Mouse (Mus musculus) hindbrain, embryonic 12.5 days (tissue): ENCODE measurements around the gene Gpr3. TPM values are rescaled to one million over a fixed set of nuclear protein-coding genes. Genes with fewer than 3 reads are reported as not detected.

Source experiments
- ATAC-seq: fragments of 200-750 bp; cut with Nextera tagmentation; 2 replicates; pipeline ENCODE4 v1.8.0; 2017; ENCODE audit warnings: moderate TSS enrichment; ENCODE audit not compliant: low FRiP score
- H3K27ac ChIP-seq: fragments of 300-500 bp; sonication (generic); 2 replicates; pipeline ENCODE4 v1.5.1; 2016; ENCODE audit warnings: mild to moderate bottlenecking
- H3K27me3 ChIP-seq: fragments of 300-500 bp; sonication (generic); 2 replicates; pipeline ENCODE4 v1.6.1; 2016; ENCODE audit warnings: mild to moderate bottlenecking
- H3K36me3 ChIP-seq: fragments of 300-500 bp; sonication (generic); 2 replicates; pipeline ENCODE4 v1.6.1; 2016; ENCODE audit warnings: mild to moderate bottlenecking
- H3K4me1 ChIP-seq: fragments of 300-500 bp; sonication (generic); 2 replicates; pipeline ENCODE4 v1.6.1; 2016
- H3K4me2 ChIP-seq: fragments of 300-500 bp; sonication (generic); replicated peaks from 2 replicates; pipeline ENCODE4 v1.6.1; 2016; ENCODE audit warnings: mild to moderate bottlenecking
- H3K4me3 ChIP-seq: fragments of 300-500 bp; sonication (generic); 2 replicates; pipeline ENCODE4 v1.5.1; 2016; ENCODE audit warnings: mild to moderate bottlenecking
- H3K9ac ChIP-seq: fragments of 300-500 bp; sonication (generic); 2 replicates; pipeline ENCODE4 v1.6.1; 2016; ENCODE audit warnings: mild to moderate bottlenecking, moderate library complexity
- H3K9me3 ChIP-seq: fragments of 300-500 bp; sonication (generic); replicated peaks from 2 replicates; pipeline ENCODE4 v1.6.1; 2016; ENCODE audit warnings: mild to moderate bottlenecking
- WGBS: fragments of 180-500 bp; shearing (Covaris S2); methylation state at CpG from one replicate; pipeline ENCODE4 v1.1.7; 2016; 5-methylcytosine and 5-hydroxymethylcytosine counted together
- polyA plus RNA-seq: library from polyadenylated mRNA; unstranded; fragments of >200 nt; fragmentation: Nextera tagmentation; extraction: Ambion mirVana; gene quantifications from 2 replicates; pipeline ENCODE4 v1.2.1, GENCODE M21; 2016

The Gpr3 gene
- polyA plus RNA-seq, result 0.08 and 0.35 TPM in 2 replicates

DNA sequence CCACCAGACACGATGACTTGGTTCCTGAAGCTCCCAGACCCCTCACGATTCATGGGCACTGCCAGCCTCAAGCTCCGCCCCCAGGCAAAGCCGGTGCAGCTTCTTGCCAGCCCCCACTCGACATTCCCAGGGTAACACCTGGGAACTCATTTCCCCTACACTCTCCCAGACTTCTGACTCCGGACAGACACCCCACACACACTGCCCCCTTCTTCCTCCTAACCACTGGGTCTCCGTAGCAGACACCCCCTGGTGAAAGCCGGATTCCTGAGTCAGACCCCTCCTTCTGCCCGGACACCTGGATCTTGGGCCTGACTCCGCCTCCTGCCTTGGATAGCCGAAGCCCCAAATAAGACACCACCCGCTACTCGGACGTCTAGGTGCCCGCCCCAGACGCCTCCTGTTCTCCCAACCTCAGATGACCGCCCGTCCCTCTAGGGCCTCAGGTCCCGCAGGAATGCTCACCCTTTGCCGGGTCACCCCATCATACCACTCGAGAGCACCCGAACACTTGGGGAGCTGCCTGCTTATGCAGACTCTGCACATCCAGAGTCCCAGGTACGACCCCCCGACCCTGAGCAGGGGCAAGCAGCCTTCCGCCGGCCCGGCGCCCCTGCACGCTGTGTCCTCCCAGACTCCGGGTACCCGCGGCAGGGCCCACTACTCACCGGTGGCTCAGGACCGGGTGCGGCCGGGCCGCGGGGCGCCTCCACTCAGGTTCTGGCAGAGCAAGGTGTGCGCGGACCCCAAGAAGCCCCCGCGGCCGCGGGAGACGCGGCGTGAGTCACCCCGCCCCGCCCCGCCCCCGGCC is at the start of gene Gpr3, which contains the start of gene Cd164l2:
TSS of gene Gpr3 (minus strand) at position 786 of the 811 bp plus-strand sequence.
TSS of gene Cd164l2 (plus strand) at position 381 of the 811 bp plus-strand sequence.
- H3K27me3 ChIP-seq, result peaks cover 59% of the 10 kb centered on the region

DNA sequence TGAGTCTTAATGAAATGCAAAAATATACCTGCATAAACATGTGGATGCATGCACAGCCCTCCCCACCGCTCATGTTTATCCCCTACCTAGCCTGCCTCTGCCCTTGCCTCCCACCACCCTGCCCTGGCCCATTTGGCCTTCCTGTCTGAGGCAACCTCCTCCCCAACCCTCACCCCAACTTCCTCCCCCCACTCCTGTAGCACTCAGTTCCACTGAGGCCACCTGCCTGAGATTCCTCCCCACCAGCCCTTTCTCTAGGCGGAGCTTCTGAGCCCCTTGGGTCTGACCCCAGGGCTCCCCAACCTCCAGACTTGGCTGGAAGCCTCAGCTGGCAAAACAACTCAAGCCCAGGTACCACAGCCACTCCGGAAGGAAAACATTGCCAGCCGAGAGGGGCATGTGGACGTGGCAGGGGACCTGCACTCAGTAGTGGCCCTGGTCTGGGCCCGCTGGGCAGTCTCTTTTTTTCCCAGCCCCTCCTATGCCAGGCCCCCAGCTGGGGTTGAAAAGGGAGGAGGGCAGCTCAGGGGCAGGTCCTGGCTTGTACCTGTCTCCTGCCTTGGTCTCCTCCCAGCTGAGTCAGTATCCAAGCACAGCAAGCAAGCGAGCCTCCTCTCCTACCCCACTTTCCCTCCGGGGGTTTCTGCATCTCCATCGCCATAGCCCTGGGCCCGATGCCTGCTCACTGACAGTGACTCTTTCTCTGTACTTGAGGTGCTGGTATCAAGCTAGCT is 49.5 kb upstream of the Gpr3 start:
- H3K36me3 ChIP-seq, result peaks cover 35% of the 10 kb centered on the region
- H3K4me2 ChIP-seq, result no peak overlapping the region
- no peak for ATAC-seq
- H3K27me3 ChIP-seq, result peaks cover 17% of the 10 kb centered on the region
- H3K9ac ChIP-seq, result no peak overlapping the region
- H3K4me3 ChIP-seq, result no peak overlapping the region
- H3K4me1 ChIP-seq, result no peaks in the 10 kb centered on the region
- 0 out of 2 replicates have a peak, but pooled peaks cover 7% of the 10 kb centered on the region for H3K9me3 ChIP-seq
- H3K27ac ChIP-seq, result no peak overlapping the region
- 46% methylated on average over 10 of the region's 10 CpGs for WGBS

More for the DNA sequence above, at the start of gene Gpr3, which contains the start of gene Cd164l2:
- peak within 1 kb of the TSS; percentile 95 for H3K4me2 ChIP-seq
- H3K9me3 ChIP-seq, result no peaks in the 10 kb centered on the region
- H3K4me3 ChIP-seq, result peak within 1 kb of the TSS; percentile 77
- peak; percentile 69 for ATAC-seq
- H3K36me3 ChIP-seq, result no peaks in the 10 kb centered on the region
- H3K4me1 ChIP-seq, result peaks cover 25% of the 10 kb centered on the region
- 1% methylated on average over 42 of the region's 52 CpGs for WGBS
- peak within 1 kb of the TSS; percentile 61 for H3K9ac ChIP-seq
- H3K27ac ChIP-seq, result no peak within 1 kb of the TSS

DNA sequence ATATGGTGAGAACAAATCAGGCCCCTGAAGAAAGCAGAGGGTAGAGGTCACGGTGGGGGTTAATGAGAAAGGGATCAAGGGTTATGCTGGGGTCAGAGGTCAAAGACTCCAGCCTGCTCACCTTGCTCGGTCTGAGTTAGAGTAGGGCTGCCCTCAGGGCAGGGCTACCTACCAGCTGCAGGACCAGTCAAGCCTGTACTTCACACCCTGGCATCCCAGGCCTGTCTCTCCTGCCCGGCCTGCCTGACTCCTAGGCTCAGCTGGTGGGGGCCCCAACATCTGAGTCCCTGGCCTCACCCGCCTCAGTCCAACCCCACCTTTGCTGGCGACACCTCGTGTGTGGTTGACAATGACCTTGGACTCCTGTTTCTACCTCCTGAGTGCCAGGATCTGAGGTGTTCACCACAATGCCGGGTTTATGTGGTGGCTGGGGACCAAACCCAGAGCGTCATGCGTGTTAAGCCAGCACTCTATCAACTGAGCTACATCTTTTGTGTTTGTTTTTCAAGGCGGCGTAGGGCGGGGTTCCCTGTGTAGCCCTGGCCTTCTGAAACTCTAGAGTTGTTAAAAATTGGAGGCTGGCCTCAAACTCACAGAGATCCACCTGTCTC is 45.6 kb upstream of the Gpr3 start:
- Histone ChIP-seq H3K27me3 (peaks cover 50% of the 10 kb centered on the region), H3K36me3 (no peaks in the 10 kb centered on the region), H3K27ac (no peak overlapping the region), H3K4me3 (no peak overlapping the region), H3K4me1 (no peaks in the 10 kb centered on the region), H3K4me2 (no peak overlapping the region), H3K9me3 (no peaks in the 10 kb centered on the region), H3K9ac (no peak overlapping the region)
- 74% methylated on average over 12 of the region's 12 CpGs for WGBS
- no peak for ATAC-seq

DNA sequence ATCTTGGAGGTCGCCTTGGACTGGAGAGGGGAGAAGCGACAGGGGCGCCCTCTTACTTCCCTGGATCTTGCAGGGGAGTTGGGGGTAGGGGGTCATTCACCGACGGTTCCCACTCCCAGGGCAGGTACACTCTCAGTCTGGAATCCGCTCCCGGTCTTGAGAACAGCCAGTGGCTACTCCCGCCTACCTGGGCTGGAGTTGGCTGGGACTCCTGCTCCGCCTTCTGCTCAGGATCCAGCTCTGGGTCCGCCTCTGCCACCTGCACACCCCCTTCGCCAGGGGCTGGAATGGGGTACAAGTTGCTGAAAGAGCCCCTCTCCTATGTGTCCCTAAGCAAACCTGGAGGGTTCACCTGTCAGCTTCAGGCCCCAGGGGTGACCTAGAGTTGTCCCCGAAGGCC is 44.9 kb upstream of the Gpr3 start:
- no peaks in the 10 kb centered on the region for H3K36me3 ChIP-seq
- no peak overlapping the region for H3K27ac ChIP-seq
- peaks cover 56% of the 10 kb centered on the region for H3K27me3 ChIP-seq
- no peak overlapping the region for H3K9ac ChIP-seq
- WGBS, result 31% methylated on average over 12 of the region's 12 CpGs
- H3K4me2 ChIP-seq, result 0 out of 2 replicates have a peak overlapping the region, but pooled peaks have one; percentile 13
- H3K4me1 ChIP-seq, result no peaks in the 10 kb centered on the region
- H3K4me3 ChIP-seq, result no peak overlapping the region
- no peaks in the 10 kb centered on the region for H3K9me3 ChIP-seq
- no peak for ATAC-seq

DNA sequence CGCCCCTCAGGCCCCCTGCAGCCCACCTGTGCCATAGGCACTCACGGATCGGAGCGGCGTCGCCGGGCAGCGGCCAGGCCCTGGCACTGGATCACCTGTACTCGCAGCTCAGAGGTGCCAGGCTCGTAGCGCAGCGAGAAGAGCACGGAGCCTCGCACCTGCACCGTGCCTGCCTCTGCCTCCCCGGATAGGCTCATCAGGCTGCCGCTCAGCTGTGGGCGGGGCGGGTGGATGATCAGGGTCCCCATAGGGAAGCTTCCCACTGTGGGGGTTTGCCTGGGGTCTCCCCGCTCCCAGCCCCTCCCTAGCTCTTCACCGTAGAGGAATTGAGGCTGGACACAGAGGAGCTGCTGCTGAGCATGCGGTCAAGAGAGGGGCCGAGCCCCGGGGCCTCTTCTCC is 44.5 kb upstream of the Gpr3 start:
- H3K4me1 ChIP-seq, result no peaks in the 10 kb centered on the region
- H3K27ac ChIP-seq, result no peak overlapping the region
- no peak overlapping the region for H3K4me3 ChIP-seq
- H3K9me3 ChIP-seq, result no peaks in the 10 kb centered on the region
- no peaks in the 10 kb centered on the region for H3K36me3 ChIP-seq
- no peak overlapping the region for H3K9ac ChIP-seq
- 0 out of 2 replicates have a peak overlapping the region, but pooled peaks have one; percentile 13 for H3K4me2 ChIP-seq
- 19% methylated on average over 24 of the region's 24 CpGs for WGBS
- no peak for ATAC-seq
- peaks cover 61% of the 10 kb centered on the region for H3K27me3 ChIP-seq

DNA sequence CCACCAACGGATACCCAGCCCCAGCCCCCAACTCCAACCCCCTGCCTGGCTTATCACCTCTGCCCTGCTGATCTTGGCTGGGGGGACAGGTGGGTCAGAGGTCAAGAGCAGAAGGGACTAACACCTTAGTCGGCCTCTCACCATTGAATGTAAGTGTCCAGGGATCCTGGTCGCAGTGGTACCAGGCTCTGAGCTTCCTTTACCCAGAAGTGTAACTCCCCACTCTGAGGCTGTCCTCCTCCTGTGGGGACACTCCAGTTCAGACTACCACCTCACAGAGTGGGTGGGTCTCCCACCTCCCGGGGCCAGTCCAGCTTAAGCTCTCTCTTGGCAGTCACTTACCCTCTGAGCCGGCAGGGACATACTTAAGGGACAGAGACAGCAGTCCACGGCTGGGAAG is 43.1 kb upstream of the Gpr3 start:
- H3K36me3 ChIP-seq, result no peaks in the 10 kb centered on the region
- no peak for ATAC-seq
- no peak overlapping the region for H3K27ac ChIP-seq
- 67% methylated on average over 6 of the region's 6 CpGs for WGBS
- peaks cover 72% of the 10 kb centered on the region for H3K27me3 ChIP-seq
- H3K4me3 ChIP-seq, result no peak overlapping the region
- no peak overlapping the region for H3K9ac ChIP-seq
- no peak overlapping the region for H3K4me2 ChIP-seq
- H3K4me1 ChIP-seq, result peaks cover 14% of the 10 kb centered on the region
- H3K9me3 ChIP-seq, result no peaks in the 10 kb centered on the region

DNA sequence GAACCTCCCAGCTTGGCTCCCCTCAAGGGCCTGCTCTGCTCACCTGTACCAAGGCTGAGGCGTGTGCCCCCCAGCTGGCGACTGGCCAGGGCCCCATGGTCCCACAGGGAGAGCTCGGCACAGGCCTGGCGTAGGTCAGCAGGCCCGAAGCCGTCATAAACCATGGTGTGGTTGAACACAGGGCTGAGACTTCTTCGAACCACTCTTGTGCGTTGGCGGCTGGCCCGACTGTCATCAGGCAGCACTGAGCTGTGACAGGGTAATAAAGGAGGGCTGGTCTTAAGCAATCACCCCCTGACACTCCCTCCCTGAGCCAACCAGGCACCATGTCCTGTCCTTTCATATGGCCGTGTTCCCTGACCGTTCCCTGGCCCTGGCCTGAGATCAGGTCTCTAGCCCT is 41.1 kb upstream of the Gpr3 start:
- Histone ChIP-seq H3K4me2 (no peak overlapping the region), H3K9ac (no peak overlapping the region), H3K36me3 (no peaks in the 10 kb centered on the region), H3K9me3 (no peaks in the 10 kb centered on the region), H3K4me1 (peaks cover 15% of the 10 kb centered on the region), H3K27ac (no peak overlapping the region), H3K27me3 (peaks cover 90% of the 10 kb centered on the region), H3K4me3 (no peak overlapping the region)
- WGBS, result 82% methylated on average over 12 of the region's 12 CpGs
- no peak for ATAC-seq

DNA sequence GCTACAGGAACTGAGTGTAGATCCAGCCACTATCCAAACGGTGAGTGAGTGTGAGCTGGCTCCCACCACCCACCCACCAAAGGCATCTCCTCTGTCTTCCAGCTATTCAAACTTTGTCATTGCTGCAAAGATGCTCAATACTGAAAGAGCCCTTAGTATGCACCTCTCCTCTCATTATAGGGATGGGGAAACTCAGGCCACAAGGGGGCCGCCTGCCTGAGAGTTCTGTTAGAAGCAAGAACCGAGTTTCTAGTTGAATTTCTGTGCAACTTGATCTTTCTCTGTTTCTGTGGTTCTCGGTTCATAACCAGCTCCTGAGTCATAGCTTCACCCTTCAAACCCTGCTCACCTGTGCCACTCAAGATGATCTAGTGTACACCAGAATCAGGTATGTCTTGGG is 39.8 kb upstream of the Gpr3 start:
- no peaks in the 10 kb centered on the region for H3K9me3 ChIP-seq
- no peak overlapping the region for H3K4me2 ChIP-seq
- 36% methylated on average over 4 of the region's 4 CpGs for WGBS
- no peak overlapping the region for H3K4me3 ChIP-seq
- H3K36me3 ChIP-seq, result no peaks in the 10 kb centered on the region
- H3K27ac ChIP-seq, result no peak overlapping the region
- peaks cover 15% of the 10 kb centered on the region for H3K4me1 ChIP-seq
- peaks cover 92% of the 10 kb centered on the region for H3K27me3 ChIP-seq
- no peak overlapping the region for H3K9ac ChIP-seq
- no peak for ATAC-seq

DNA sequence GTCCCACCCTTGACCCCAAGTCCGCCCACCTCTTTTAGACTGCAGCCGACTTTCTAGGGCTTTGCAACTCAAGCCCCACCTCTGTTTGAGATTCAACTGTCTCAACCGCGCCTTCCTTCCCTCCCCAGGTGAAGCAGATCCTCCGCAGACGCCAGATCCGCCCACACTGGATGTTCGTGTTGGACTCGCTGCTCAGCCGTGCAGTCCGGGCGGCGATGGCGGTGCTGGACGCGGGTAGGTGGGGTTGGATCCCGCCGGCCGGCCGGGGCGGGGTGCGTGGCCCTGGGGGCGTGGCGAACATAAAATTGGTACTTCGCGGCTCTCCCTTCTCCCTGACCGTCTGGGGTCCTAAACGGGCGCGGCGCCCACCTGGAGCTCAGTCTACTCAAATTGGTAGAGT is 38.9 kb upstream of the Gpr3 start:
- peak overlapping the region; percentile 33 for H3K4me3 ChIP-seq
- no peaks in the 10 kb centered on the region for H3K36me3 ChIP-seq
- no peak for ATAC-seq
- under 1% methylated on average over 31 of the region's 31 CpGs for WGBS
- H3K4me2 ChIP-seq, result peak overlapping the region; percentile 58
- H3K4me1 ChIP-seq, result peaks cover 15% of the 10 kb centered on the region
- no peaks in the 10 kb centered on the region for H3K9me3 ChIP-seq
- no peak overlapping the region for H3K27ac ChIP-seq
- peaks cover 92% of the 10 kb centered on the region for H3K27me3 ChIP-seq
- peak overlapping the region; percentile 47; the same call in 1 of the 2 replicates for H3K9ac ChIP-seq

DNA sequence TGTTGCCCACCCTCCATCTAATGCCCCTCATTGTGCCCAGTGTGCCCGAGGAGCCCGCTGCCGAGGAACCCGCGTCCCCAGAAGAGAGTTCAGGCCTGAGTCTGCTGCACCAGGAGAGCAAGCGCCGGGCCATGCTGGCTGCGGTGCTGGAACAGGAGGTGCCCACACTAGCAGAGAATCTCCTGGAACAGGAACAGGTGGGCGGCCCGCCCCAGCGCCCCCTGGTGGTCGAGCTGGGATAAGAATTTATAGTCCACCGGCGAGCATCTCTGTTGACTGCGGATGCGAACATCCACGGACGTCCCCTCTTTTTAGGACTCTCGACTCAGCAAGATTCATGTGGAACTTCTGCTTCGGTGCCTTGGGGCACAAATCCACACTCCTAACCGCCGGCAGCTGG is 38.3 kb upstream of the Gpr3 start:
- Histone ChIP-seq H3K27ac (no peak overlapping the region), H3K27me3 (peaks cover 92% of the 10 kb centered on the region), H3K36me3 (no peaks in the 10 kb centered on the region), H3K4me2 (peak overlapping the region; percentile 58), H3K9ac (peak overlapping the region; percentile 43; the same call in 1 of the 2 replicates), H3K4me1 (peaks cover 15% of the 10 kb centered on the region), H3K9me3 (no peaks in the 10 kb centered on the region), H3K4me3 (peak overlapping the region; percentile 33)
- WGBS, result 3% methylated on average over 22 of the region's 22 CpGs
- no peak for ATAC-seq

DNA sequence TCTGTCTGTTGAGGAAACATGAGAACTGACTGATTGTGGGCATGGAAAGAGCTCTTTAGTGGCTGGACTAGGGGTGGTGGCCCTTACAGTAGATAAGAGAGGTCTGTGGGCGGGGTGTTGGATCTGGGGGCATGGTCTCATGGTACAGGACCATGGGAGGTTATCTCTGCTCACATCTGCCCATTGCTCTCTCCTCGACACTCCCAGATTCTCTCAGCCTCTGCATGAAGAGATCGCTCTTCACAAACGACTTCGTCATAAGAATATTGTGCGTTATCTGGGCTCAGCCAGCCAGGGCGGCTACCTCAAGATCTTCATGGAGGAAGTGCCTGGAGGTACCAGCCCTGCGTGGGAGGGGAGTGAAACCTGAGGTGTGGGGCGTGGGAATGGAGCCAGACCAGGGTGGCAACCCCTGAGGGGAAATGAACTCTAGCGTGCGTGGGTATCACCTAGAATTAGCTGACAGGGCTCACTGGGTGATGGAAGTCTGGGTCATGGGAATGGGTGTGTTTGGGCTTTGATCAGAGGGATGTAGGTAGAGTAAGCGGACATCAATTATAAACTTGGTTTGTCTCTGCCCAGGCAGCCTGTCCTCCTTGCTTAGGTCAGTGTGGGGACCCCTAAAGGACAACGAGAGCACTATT is 35.6 kb upstream of the Gpr3 start:
- Histone ChIP-seq H3K27me3 (peaks cover 97% of the 10 kb centered on the region), H3K9ac (no peak overlapping the region), H3K27ac (no peak overlapping the region), H3K9me3 (no peaks in the 10 kb centered on the region), H3K4me2 (no peak overlapping the region), H3K4me1 (peaks cover 18% of the 10 kb centered on the region), H3K36me3 (no peaks in the 10 kb centered on the region), H3K4me3 (no peak overlapping the region)
- ATAC-seq, result no peak
- 78% methylated on average over 13 of the region's 13 CpGs for WGBS

DNA sequence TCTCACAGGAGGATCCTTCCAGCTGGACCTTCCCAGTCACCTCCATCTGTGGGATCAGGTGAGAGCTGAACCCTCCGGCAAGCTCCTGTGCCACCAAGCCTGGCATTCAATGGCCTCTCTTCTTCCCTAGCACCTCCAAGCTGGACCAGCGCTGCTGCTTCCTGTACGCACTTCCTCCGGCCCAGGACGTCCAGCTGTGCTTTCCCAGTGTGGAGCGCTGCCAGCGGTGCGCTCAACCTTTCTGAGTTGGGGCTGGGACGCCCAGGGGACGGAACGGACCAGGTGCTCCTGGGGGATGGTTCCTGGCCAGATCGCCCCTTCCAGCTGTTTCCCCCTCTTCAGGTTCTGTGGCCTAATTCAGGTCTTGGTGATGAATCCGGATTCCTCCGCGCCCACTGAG is 34.7 kb upstream of the Gpr3 start:
- peaks cover 97% of the 10 kb centered on the region for H3K27me3 ChIP-seq
- H3K27ac ChIP-seq, result no peak overlapping the region
- H3K4me2 ChIP-seq, result no peak overlapping the region
- H3K9ac ChIP-seq, result no peak overlapping the region
- H3K36me3 ChIP-seq, result no peaks in the 10 kb centered on the region
- ATAC-seq, result no peak
- H3K9me3 ChIP-seq, result no peaks in the 10 kb centered on the region
- no peak overlapping the region for H3K4me3 ChIP-seq
- H3K4me1 ChIP-seq, result peaks cover 18% of the 10 kb centered on the region
- 28% methylated on average over 15 of the region's 15 CpGs for WGBS
